ENCODE assay signal across 22 mouse cellular contexts in genomic region chr1:78292397-78292796, GRCm38 (mm10).
"Had no signal": no experiment of that assay in that cellular context is flagged by ENCODE, and none has a peak within 500 bp of the region (broad histone marks: within the 10 kb centered on the region; RNA-seq: fewer than 3 reads in every experiment).

No protein-coding gene starts in this region.

- H3K9me3 ChIP-seq: intestine, embryonic 15.5 days; kidney, embryonic 15.5 days; limb, embryonic 12.5 days; limb, embryonic 15.5 days; megakaryocyte, embryonic 14.5 days; neural tube, embryonic 12.5 days; neural tube, embryonic 15.5 days had no signal

- H3K27me3 ChIP-seq: intestine, embryonic 15.5 days; kidney, embryonic 15.5 days; limb, embryonic 12.5 days; limb, embryonic 15.5 days; neural tube, embryonic 12.5 days; neural tube, embryonic 15.5 days had no signal

- H3K36me3 ChIP-seq: intestine, embryonic 15.5 days; kidney, embryonic 15.5 days; limb, embryonic 12.5 days; limb, embryonic 15.5 days; neural tube, embryonic 12.5 days; neural tube, embryonic 15.5 days had no signal

- H3K4me2 ChIP-seq: intestine, embryonic 15.5 days; kidney, embryonic 15.5 days; limb, embryonic 12.5 days; limb, embryonic 15.5 days; liver, embryonic 11.5 days; lung, embryonic 14.5 days; midbrain, embryonic 11.5 days; neural tube, embryonic 12.5 days; neural tube, embryonic 15.5 days had no signal

- DNase-seq: kidney, adult 11 months; kidney, adult 8-10 months; kidney, postnatal 10 days; kidney, postnatal 36 days; left cerebral cortex, postnatal 4 days; lung, embryonic 14.5 days; midbrain, embryonic 14.5 days; right cerebral cortex, adult 18-20 months; right cerebral cortex, postnatal 14 days; right cerebral cortex, postnatal 4 days; thymus, postnatal 25 days had no signal

- H3K4me3 ChIP-seq: intestine, embryonic 15.5 days; kidney, embryonic 15.5 days; limb, embryonic 12.5 days; limb, embryonic 15.5 days; megakaryocyte, embryonic 14.5 days; neural tube, embryonic 12.5 days; neural tube, embryonic 15.5 days had no signal

- H3K27ac ChIP-seq: intestine, embryonic 15.5 days; kidney, embryonic 15.5 days; limb, embryonic 12.5 days; limb, embryonic 15.5 days; liver, embryonic 14.5 days; neural tube, embryonic 12.5 days; neural tube, embryonic 15.5 days; stomach, postnatal 0 days had no signal

- H3K4me1 ChIP-seq: intestine, embryonic 15.5 days; kidney, embryonic 15.5 days; limb, embryonic 12.5 days; limb, embryonic 15.5 days; megakaryocyte, embryonic 14.5 days; neural tube, embryonic 12.5 days; neural tube, embryonic 15.5 days had no signal

- ATAC-seq: intestine, embryonic 15.5 days had no signal

- H3K9ac ChIP-seq: intestine, embryonic 15.5 days; kidney, embryonic 15.5 days; limb, embryonic 12.5 days; limb, embryonic 15.5 days; liver, embryonic 14.5 days; lung, embryonic 14.5 days; neural tube, embryonic 12.5 days; neural tube, embryonic 15.5 days had no signal
